Mouse (Mus musculus) limb, embryonic 15.5 days (tissue): ENCODE measurements around the gene Nup153. TPM values are rescaled to one million over a fixed set of nuclear protein-coding genes. Genes with fewer than 3 reads are reported as not detected.

Source experiments
- ATAC-seq: fragments of 200-750 bp; cut with Nextera tagmentation; 2 replicates; pipeline ENCODE4 v1.8.0; 2017; ENCODE audit warnings: low read depth, moderate TSS enrichment; ENCODE audit not compliant: insufficient number of reproducible peaks, low FRiP score, low TSS enrichment
- H3K27ac ChIP-seq: fragments of 300-500 bp; sonication (generic); 2 replicates; pipeline ENCODE4 v1.5.1; 2015; ENCODE audit warnings: moderate library complexity, mild to moderate bottlenecking, inconsistent platforms
- H3K27me3 ChIP-seq: fragments of 300-500 bp; sonication (generic); 2 replicates; pipeline ENCODE4 v1.6.1; 2015; ENCODE audit warnings: inconsistent platforms
- H3K36me3 ChIP-seq: fragments of 300-500 bp; sonication (generic); 2 replicates; pipeline ENCODE4 v1.6.1; 2015; ENCODE audit warnings: inconsistent platforms
- H3K4me1 ChIP-seq: fragments of 300-500 bp; sonication (generic); 2 replicates; pipeline ENCODE4 v1.6.1; 2015; ENCODE audit warnings: inconsistent platforms
- H3K4me2 ChIP-seq: fragments of 300-500 bp; sonication (generic); 2 replicates; pipeline ENCODE4 v1.6.1; 2015; ENCODE audit warnings: mild to moderate bottlenecking, inconsistent platforms
- H3K4me3 ChIP-seq: fragments of 300-500 bp; sonication (generic); 2 replicates; pipeline ENCODE4 v1.5.1; 2015; ENCODE audit warnings: mild to moderate bottlenecking, inconsistent platforms
- H3K9ac ChIP-seq: fragments of 300-500 bp; sonication (generic); 2 replicates; pipeline ENCODE4 v1.6.1; 2015; ENCODE audit warnings: inconsistent platforms
- H3K9me3 ChIP-seq: fragments of 300-500 bp; sonication (generic); 2 replicates; pipeline ENCODE4 v1.6.1; 2016; ENCODE audit warnings: inconsistent platforms
- WGBS: fragments of 180-500 bp; shearing (Covaris S2); methylation state at CpG from one replicate; pipeline ENCODE4 v1.1.7; 2015; 5-methylcytosine and 5-hydroxymethylcytosine counted together
- polyA plus RNA-seq: library from polyadenylated mRNA; unstranded; fragments of >200 nt; fragmentation: Nextera tagmentation; extraction: Ambion mirVana; gene quantifications from 2 replicates; pipeline ENCODE4 v1.2.1, GENCODE M21; 2015

Gene Nup153
- polyA plus RNA-seq, 1 experiment from 2014 or later = 19.4 TPM

DNA sequence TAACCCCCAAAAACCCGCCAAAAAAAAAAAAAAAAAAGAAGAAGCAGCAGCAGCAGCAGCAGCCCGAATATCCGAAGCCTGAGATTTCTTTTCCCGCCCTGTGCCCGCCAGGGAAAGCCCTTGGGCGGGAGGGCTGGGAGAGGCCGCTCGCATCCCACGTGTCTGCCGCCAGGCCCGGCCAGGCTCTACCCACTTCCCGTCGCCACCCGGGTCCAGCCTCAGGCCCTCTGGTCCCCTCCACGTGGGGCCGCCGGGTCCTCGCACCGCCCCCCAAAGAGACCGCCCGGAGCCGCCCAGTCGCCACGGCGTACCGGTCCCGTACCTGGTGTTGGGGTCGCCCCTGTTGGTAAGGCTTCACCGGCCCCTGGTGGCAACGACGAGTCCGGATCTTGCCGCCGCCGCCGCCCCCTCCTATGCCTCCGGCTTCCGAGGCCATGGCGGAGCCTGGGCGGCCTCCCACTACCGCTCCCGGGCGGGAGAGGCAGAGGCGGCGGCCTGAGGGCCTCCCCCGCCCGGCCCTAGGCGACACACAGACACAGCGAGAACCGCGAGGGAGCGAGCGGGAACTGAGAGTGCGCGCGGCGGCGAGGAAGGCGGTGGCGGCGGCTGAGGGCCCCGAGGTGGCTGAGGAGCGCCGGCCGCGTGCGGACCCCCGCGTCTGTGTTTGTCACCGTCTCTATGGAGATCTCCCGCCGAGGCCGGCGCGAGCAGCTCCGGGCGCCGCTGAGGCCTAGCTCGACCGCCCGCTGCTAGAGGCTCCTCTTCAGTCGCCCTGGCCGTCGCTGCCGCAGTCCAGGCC lies 503 bp downstream of the Nup153 start:
- Histone ChIP-seq H3K9ac (peak overlapping the region; percentile 93), H3K4me1 (peaks cover 11% of the 10 kb centered on the region), H3K4me2 (peak overlapping the region; percentile 70), H3K4me3 (peak overlapping the region; percentile 100), H3K27ac (peak overlapping the region; percentile 97), H3K36me3 (no peaks in the 10 kb centered on the region), H3K27me3 (no peaks in the 10 kb centered on the region), H3K9me3 (no peaks in the 10 kb centered on the region)
- WGBS = under 1% methylated on average over 85 of the region's 85 CpGs
- ATAC-seq = peak; percentile 82

DNA sequence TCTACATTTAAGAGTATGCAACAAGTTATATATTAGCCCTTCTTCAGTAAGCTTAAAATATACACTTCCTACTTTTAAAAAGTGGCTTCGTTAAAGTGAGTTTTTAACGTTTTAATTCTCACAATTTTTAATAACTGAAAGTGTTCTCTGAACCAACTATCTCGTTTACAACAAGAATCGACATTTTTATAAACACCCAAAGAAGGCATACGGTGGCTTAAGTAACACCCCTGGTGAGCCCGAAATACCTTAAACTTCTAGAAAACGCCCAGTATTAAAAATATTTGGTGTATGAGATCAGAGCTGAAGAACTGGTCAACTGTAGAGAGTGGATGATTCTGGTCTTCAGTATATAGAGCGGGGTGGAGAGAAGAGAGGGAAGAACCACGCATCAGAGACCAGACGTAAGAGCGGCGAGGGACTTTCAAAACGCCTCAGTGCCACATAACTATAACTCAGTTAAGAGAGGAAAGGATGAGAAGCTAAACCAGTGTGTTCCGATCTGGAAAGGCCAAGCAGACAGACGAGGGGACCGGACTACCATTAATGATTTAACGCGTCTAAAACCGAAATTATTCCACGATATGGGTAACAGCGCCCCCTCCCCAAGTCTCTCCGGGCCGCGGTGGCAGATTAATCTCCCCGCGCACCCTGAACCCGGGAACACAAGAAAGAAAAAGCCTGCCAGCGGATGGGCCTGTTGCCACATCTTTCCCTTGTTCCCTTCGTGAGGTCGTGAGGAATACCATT lies 1.3 kb downstream of the Nup153 start:
- H3K9me3 ChIP-seq = no peaks in the 10 kb centered on the region
- under 1% methylated on average over 30 of the region's 30 CpGs for WGBS
- peak overlapping the region; percentile 100 for H3K4me3 ChIP-seq
- no peaks in the 10 kb centered on the region for H3K27me3 ChIP-seq
- no peak for ATAC-seq
- H3K36me3 ChIP-seq = no peaks in the 10 kb centered on the region
- H3K27ac ChIP-seq = peak overlapping the region; percentile 97
- H3K4me1 ChIP-seq = peaks cover 11% of the 10 kb centered on the region
- H3K4me2 ChIP-seq = peak overlapping the region; percentile 70
- peak overlapping the region; percentile 93 for H3K9ac ChIP-seq

DNA sequence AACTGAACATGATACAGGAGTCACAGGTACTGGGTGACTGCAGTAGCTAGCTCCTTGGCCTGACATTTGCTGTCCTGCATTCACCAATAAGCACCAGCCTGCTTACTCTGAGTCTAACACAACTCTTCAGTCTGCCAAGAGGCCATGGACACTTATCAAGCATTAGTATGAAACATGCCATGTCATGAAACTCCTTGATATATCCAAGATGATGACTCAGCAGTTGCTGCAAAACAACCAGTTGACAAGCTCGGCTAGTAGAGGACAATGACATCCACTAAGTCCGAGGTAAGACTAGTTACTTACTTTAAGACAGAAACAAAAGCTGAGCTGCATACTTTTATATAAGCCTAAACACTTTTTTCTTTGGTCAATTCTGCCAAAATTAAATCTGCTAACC lies 2.5 kb downstream of the Nup153 start:
- Histone ChIP-seq H3K27ac (no peak overlapping the region), H3K4me2 (no peak overlapping the region), H3K4me3 (no peak overlapping the region), H3K9me3 (no peaks in the 10 kb centered on the region), H3K27me3 (no peaks in the 10 kb centered on the region), H3K4me1 (peaks cover 11% of the 10 kb centered on the region), H3K36me3 (no peaks in the 10 kb centered on the region), H3K9ac (no peak overlapping the region)
- no peak for ATAC-seq
- WGBS = 27% methylated on average over 2 of the region's 2 CpGs

DNA sequence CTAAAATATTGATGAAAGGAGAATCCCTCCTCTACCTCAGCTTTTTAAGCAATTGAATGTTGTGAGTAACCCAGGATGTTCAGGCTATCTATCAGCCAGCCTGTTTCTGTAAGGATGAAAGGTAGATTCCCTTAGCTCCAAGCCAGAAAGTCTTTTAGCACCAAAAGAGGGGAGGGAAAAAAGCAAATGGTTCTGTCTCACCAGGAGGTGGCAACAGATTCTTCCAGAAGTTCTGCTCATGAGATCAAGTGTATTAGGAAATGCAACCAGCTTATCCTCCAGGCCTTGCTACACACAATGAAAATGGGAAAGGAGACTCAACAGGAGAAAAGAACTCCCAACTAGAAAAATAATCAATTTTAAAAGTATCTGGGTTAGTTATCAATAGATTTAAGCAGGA lies 3.4 kb downstream of the Nup153 start:
- no peak overlapping the region for H3K27ac ChIP-seq
- H3K9ac ChIP-seq = no peak overlapping the region
- H3K9me3 ChIP-seq = no peaks in the 10 kb centered on the region
- H3K4me2 ChIP-seq = no peak overlapping the region
- H3K36me3 ChIP-seq = no peaks in the 10 kb centered on the region
- ATAC-seq = no peak
- peaks cover 11% of the 10 kb centered on the region for H3K4me1 ChIP-seq
- H3K4me3 ChIP-seq = no peak overlapping the region
- no peaks in the 10 kb centered on the region for H3K27me3 ChIP-seq

DNA sequence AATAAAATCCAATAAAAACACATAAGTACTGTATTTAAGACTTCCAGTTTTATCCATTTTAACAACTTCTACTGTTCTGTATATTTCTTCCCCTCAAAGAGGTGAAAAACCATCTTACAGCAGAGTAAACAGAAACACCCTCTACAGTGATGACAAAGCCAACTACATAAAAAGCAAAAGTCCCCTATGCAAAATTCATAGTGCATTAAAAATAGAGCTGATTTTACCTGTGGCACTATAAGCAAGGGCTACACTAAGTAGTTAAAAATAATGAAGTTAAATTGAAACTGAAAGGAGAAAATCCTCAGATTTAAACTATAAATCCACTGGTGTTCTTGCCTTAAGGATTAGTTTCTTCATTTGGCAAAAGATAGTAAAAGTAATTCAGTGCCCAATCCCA lies 6.7 kb downstream of the Nup153 start:
- no peak overlapping the region for H3K9ac ChIP-seq
- no peak overlapping the region for H3K4me2 ChIP-seq
- peaks cover 13% of the 10 kb centered on the region for H3K4me1 ChIP-seq
- no peaks in the 10 kb centered on the region for H3K9me3 ChIP-seq
- no peak for ATAC-seq
- no peaks in the 10 kb centered on the region for H3K27me3 ChIP-seq
- H3K4me3 ChIP-seq = no peak overlapping the region
- H3K27ac ChIP-seq = no peak overlapping the region
- H3K36me3 ChIP-seq = peaks cover 3% of the 10 kb centered on the region; the same call in 1 of the 2 replicates

DNA sequence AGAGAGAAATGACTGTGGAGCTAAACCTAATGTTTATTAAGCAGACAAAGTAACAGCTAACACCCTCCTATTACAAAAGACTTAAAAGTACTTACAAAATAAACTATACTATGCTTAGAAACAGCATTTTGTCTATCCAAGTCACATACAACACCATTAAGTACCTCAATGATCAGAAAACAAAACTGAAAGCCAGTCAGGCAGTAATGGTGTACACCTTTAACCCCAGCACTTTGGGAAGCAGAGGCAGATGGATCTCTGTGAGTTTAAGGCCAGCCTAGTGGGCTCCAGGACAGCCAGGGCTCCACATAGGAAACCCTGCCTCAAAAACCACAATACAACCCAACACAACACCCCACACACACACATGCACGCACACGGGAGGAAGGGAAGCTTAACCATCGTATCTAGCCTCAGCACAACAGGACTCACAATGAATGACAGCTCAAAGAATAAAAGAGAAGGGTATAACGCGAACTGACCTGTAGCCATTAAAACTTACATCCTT lies 8.8 kb downstream of the Nup153 start:
- Histone ChIP-seq H3K36me3 (peaks cover 9% of the 10 kb centered on the region; the same call in 1 of the 2 replicates), H3K27me3 (no peaks in the 10 kb centered on the region), H3K4me3 (no peak overlapping the region), H3K27ac (no peak overlapping the region), H3K4me2 (no peak overlapping the region), H3K9me3 (no peaks in the 10 kb centered on the region), H3K4me1 (0 out of 2 replicates have a peak, but pooled peaks cover 2% of the 10 kb centered on the region), H3K9ac (no peak overlapping the region)
- 77% methylated on average over 5 of the region's 5 CpGs for WGBS
- ATAC-seq = no peak

DNA sequence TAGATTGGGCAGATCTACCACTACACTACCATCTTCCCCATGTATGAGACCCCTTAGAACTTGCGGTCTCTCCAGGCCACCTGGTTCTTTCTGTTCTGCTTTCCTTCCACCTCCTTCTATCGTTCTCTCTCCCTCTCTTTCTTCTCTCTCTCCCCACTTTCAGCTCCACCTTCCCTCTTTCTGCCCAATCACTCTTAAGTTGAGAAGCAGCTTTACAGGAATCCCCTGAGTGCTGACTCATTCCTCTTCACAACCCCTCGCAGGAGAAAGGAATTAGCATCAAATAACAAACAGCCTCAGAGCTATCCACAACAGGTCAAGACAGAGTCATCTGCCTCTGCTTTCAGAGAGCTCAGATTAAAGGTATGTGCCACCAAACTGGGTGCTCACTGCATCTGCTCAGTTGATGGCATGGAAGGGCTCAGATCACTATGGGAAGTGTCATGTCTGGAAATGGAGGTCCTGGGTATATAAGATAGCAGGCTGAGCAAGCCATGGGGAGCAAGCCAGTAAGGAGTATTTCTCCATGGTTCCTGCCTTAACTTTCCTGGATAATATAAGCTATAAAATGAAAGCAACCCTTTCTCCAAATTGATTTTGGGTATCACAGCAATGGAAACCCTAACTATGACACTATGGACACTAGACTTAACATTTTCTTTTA lies 11.6 kb downstream of the Nup153 start:
- H3K4me2 ChIP-seq = no peak overlapping the region
- 0 out of 2 replicates have a peak, but pooled peaks cover 2% of the 10 kb centered on the region for H3K4me1 ChIP-seq
- no peak for ATAC-seq
- H3K36me3 ChIP-seq = peaks cover 27% of the 10 kb centered on the region
- no peaks in the 10 kb centered on the region for H3K9me3 ChIP-seq
- WGBS = 69% methylated on average over 3 of the region's 3 CpGs
- no peak overlapping the region for H3K27ac ChIP-seq
- H3K4me3 ChIP-seq = no peak overlapping the region
- no peak overlapping the region for H3K9ac ChIP-seq
- no peaks in the 10 kb centered on the region for H3K27me3 ChIP-seq

DNA sequence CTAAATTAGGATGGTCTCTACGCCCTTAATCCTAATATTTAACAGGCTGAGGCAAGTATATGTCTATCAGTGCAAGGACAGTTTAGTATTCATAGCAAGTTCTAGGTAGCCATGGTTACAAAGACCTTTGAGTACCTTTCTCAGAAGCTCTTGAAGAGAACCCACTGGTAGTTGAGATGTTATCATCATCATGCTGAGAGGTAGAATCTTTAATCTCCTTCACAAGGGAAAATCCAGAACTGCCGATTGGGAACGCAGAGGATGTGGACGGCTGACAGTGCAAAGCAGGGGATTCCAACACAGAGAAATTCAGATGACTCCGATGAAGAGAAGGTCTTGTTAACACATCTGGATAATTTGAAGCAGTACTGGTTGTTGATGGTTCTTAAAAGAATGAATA lies 14.3 kb downstream of the Nup153 start:
- H3K4me2 ChIP-seq = no peak overlapping the region
- H3K9me3 ChIP-seq = no peaks in the 10 kb centered on the region
- H3K27me3 ChIP-seq = no peaks in the 10 kb centered on the region
- H3K27ac ChIP-seq = no peak overlapping the region
- H3K4me3 ChIP-seq = no peak overlapping the region
- H3K4me1 ChIP-seq = 0 out of 2 replicates have a peak, but pooled peaks cover 2% of the 10 kb centered on the region
- no peak overlapping the region for H3K9ac ChIP-seq
- no peak for ATAC-seq
- 93% methylated on average over 5 of the region's 5 CpGs for WGBS
- peaks cover 38% of the 10 kb centered on the region for H3K36me3 ChIP-seq

DNA sequence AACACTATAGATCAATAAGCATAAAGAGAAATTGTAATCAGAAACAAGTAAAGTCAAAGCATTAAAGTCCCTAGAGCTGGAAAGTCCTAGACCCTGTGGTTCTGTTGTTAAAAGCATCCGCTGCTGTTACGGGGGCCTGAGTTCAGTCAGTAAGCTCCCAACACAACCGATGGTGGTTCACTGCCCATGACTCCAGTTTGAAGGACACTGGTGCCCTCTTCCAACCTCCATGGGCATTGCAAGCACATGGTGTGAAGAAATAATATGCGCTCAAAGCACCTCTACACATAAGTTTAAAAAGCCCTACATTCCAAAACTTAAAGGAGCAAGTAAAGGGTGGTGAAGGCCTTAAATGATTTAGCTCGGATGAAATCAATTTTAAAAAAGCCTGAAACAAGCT lies 24.6 kb downstream of the Nup153 start:
- WGBS = 86% methylated on average over 5 of the region's 5 CpGs
- no peaks in the 10 kb centered on the region for H3K4me1 ChIP-seq
- no peak overlapping the region for H3K4me3 ChIP-seq
- H3K9me3 ChIP-seq = no peaks in the 10 kb centered on the region
- H3K27ac ChIP-seq = no peak overlapping the region
- no peak overlapping the region for H3K4me2 ChIP-seq
- no peaks in the 10 kb centered on the region for H3K27me3 ChIP-seq
- ATAC-seq = no peak
- H3K36me3 ChIP-seq = peaks cover 21% of the 10 kb centered on the region
- H3K9ac ChIP-seq = no peak overlapping the region

DNA sequence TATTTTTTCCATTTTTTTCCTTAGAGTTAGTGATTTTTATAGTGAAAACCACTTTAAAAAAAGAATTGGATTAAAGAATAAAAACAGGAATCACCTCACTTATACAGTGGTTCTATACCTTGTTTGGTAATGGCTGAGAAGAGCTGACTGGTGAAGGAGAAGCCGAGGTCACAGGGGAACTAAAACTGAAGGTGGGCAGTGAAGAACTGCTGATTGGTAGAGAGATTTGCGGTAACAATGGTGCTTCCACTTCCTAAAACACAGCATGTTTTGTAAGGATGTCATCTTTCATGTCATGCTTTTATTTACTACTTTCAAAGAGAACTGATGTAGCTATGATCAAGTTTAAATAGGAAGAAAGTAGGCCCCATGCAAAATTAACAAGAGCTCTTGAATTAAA lies 26.3 kb downstream of the Nup153 start:
- H3K27ac ChIP-seq = no peak overlapping the region
- no peaks in the 10 kb centered on the region for H3K4me1 ChIP-seq
- H3K4me3 ChIP-seq = no peak overlapping the region
- 86% methylated on average over 2 of the region's 2 CpGs for WGBS
- H3K9me3 ChIP-seq = no peaks in the 10 kb centered on the region
- H3K9ac ChIP-seq = no peak overlapping the region
- no peak overlapping the region for H3K4me2 ChIP-seq
- no peaks in the 10 kb centered on the region for H3K27me3 ChIP-seq
- no peak for ATAC-seq
- H3K36me3 ChIP-seq = peaks cover 27% of the 10 kb centered on the region

DNA sequence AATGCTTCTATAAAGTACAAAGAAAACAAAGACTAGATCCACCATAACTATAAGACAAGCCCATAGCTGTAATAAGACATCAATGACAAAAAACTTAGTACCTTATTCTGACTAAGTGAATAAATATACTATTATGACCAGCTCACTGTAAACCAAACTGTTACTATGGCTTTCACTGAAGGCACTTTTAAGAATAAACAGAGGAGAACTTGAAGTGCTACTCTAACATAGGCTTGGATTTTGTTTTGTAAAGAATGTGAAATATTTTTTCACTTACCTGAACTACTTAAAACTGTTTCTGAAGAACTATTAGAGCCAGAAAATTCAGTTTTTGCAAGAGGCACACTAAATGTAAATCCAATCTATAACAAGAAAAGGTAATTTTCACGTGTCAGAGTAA lies 28.4 kb downstream of the Nup153 start:
- peaks cover 36% of the 10 kb centered on the region for H3K36me3 ChIP-seq
- H3K9ac ChIP-seq = no peak overlapping the region
- no peak for ATAC-seq
- no peak overlapping the region for H3K4me2 ChIP-seq
- H3K27me3 ChIP-seq = no peaks in the 10 kb centered on the region
- no peak overlapping the region for H3K4me3 ChIP-seq
- no peak overlapping the region for H3K27ac ChIP-seq
- whole genome bisulfite sequencing = 93% methylated on average over 1 of the region's 1 CpGs
- H3K4me1 ChIP-seq = no peaks in the 10 kb centered on the region
- H3K9me3 ChIP-seq = no peaks in the 10 kb centered on the region

DNA sequence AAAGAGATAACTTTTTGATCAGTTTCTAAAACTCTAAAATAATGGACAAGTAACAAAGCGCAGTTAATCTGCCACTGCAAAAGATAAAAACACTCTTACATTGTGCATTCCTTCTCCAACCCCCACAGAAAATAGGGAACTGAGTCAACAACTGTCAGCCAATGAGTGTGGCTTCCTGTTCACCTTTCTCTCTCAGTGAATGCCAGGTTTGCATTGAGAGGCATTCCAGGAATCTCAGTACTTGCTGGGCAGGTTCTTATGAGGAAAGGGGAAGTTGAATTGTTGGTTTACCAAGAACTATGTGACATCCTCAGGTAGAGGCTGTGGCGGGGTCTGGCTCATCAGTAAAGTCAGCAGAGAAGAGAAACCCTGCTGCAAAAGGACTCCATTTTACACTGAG lies 31.0 kb downstream of the Nup153 start:
- Histone ChIP-seq H3K36me3 (peaks cover 39% of the 10 kb centered on the region), H3K4me2 (no peak overlapping the region), H3K4me1 (no peaks in the 10 kb centered on the region), H3K9ac (no peak overlapping the region), H3K27ac (no peak overlapping the region), H3K9me3 (no peaks in the 10 kb centered on the region), H3K27me3 (no peaks in the 10 kb centered on the region), H3K4me3 (no peak overlapping the region)
- ATAC-seq = no peak
- 66% methylated on average over 2 of the region's 2 CpGs for WGBS
